Mouse (Mus musculus) MEL-GATA-1-ER (cell line): ENCODE measurements around the gene Gxylt2.
A peak's percentile ranks its signal among the peaks of the same experiment; 100 is the strongest.

Experiments used
- DNase-seq: peaks from one replicate; pipeline ENCODE4 v3.0.0-alpha.2; 2012; ENCODE audit warnings: low read depth; ENCODE audit errors: extremely low read depth

Gxylt2 gene

GRCm38 (mm10) chr6:100704574-100705365 lies at the start of gene Gxylt2:
Gene Gxylt2 (plus strand): TSS chr6:100704734.
- DNase-seq: no peak

- DNase-seq: no peak
Observed at GRCm38 (mm10) chr6:100660395-100660794, 44.1 kb upstream of the Gxylt2 start.

GRCm38 (mm10) chr6:100662224-100662623 lies 42.3 kb upstream of the Gxylt2 start:
- no peak for DNase-seq

GRCm38 (mm10) chr6:100667644-100668043 lies 36.9 kb upstream of the Gxylt2 start:
- no peak for DNase-seq

GRCm38 (mm10) chr6:100668858-100669257 lies 35.7 kb upstream of the Gxylt2 start:
- no peak for DNase-seq

GRCm38 (mm10) chr6:100670370-100670841 lies 34.1 kb upstream of the Gxylt2 start:
- peak; percentile 76 for DNase-seq

- DNase-seq: peak; percentile 55
Observed at GRCm38 (mm10) chr6:100670880-100671344, 33.6 kb upstream of the Gxylt2 start, which contains the start of gene Shq1. Gene Shq1 (minus strand): TSS chr6:100671157.

- DNase-seq: no peak
Observed at GRCm38 (mm10) chr6:100671401-100671800, 33.1 kb upstream of the Gxylt2 start.

GRCm38 (mm10) chr6:100674974-100675373 lies 29.6 kb upstream of the Gxylt2 start:
- DNase-seq: peak; percentile 37

GRCm38 (mm10) chr6:100676461-100676860 lies 28.1 kb upstream of the Gxylt2 start:
- DNase-seq: no peak

GRCm38 (mm10) chr6:100678636-100679035 lies 25.9 kb upstream of the Gxylt2 start:
- DNase-seq: no peak

- DNase-seq: no peak
Observed at GRCm38 (mm10) chr6:100686341-100686740, 18.2 kb upstream of the Gxylt2 start.

GRCm38 (mm10) chr6:100699986-100700385 lies 4.5 kb upstream of the Gxylt2 start:
- DNase-seq: no peak

- no peak for DNase-seq
Observed at GRCm38 (mm10) chr6:100700774-100701173, 3.8 kb upstream of the Gxylt2 start.

GRCm38 (mm10) chr6:100704197-100704573 lies 349 bp upstream of the Gxylt2 start:
- no peak for DNase-seq

- DNase-seq: no peak
Observed at GRCm38 (mm10) chr6:100705366-100705811, 855 bp downstream of the Gxylt2 start.

GRCm38 (mm10) chr6:100706861-100707260 lies 2.3 kb downstream of the Gxylt2 start:
- no peak for DNase-seq

GRCm38 (mm10) chr6:100707557-100707956 lies 3.0 kb downstream of the Gxylt2 start:
- no peak for DNase-seq

- no peak for DNase-seq
Observed at GRCm38 (mm10) chr6:100708248-100708647, 3.7 kb downstream of the Gxylt2 start.

- no peak for DNase-seq
Observed at GRCm38 (mm10) chr6:100708996-100709395, 4.5 kb downstream of the Gxylt2 start.

GRCm38 (mm10) chr6:100709483-100709882 lies 4.9 kb downstream of the Gxylt2 start:
- DNase-seq: no peak

- no peak for DNase-seq
Observed at GRCm38 (mm10) chr6:100710170-100710569, 5.6 kb downstream of the Gxylt2 start.

- no peak for DNase-seq
Observed at GRCm38 (mm10) chr6:100710866-100711265, 6.3 kb downstream of the Gxylt2 start.
